Mouse (Mus musculus): ENCODE measurements around the gene Usp35.

GRCm38 (mm10) chr7:97298279-97298678 lies 33.5 kb downstream of the Usp35 start:
- TF ChIP-seq CTCF (IDR thresholded peaks at IDR 0.05; ENCODE audit: low read depth, low read length) (no peak), TAL1 (conservative IDR thresholded peaks at IDR 0.05; ENCODE audit: low read depth, low read length) (no peak), GATA1 (IDR thresholded peaks at IDR 0.05; ENCODE audit: borderline replicate concordance, low read length) (no peak)

All from G1E (cell line).